Mouse (Mus musculus): Measurements from ENCODE around the gene Sim2.

Gene Sim2

GRCm38 (mm10) chr16:94084711-94085602, at the start of gene Sim2:
Gene Sim2, plus strand, starts transcription at chr16:94084931.
- DNase-seq (ENCODE audit: low read depth) = no peak

DNA sequence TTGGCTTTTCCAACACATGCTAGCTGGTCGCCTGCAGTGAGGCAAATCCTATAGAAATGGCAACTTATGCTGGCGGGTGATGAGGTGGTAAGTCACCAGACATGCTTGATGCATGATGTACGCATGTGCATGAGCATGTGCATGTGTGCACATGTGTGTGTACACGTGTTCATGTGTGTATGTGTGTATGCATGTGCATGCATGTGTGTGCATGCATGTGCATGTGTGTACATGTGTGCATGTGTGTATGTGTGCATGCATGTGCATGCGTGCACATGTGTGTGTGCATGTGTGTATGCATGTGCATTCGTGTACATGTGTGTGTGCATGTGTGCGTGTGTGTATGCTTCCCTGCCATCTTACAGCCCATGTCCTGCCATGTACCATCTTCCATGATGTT, 47.5 kb upstream of the Sim2 start:
- DNase-seq (ENCODE audit: low read depth) = no peak

GRCm38 (mm10) chr16:94038272-94038985, 46.3 kb upstream of the Sim2 start:
- DNase-seq (ENCODE audit: low read depth) = peak; percentile 42

GRCm38 (mm10) chr16:94038986-94039341, 45.8 kb upstream of the Sim2 start:
- DNase-seq (ENCODE audit: low read depth) = no peak

DNA sequence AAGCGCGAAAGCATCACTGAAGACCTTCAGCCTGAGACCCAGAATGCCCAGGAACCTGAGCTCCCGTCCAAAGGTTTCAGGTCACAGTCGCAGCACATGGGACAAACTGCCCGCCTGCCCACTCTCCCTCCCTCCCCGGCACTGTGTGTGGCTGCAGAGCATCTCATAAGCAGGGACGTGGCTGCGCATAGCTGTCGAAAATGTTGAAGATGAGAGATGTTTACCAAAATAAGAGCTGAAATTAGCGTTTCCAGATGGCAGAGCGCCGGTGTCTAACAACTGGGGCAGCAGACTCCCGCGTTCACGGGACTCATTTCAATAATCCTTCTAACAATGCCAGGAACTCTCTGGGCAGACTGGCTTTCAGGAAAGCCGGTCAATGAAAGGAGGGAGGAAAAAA, 44.2 kb upstream of the Sim2 start:
- no peak for DNase-seq (ENCODE audit: low read depth)

- DNase-seq (ENCODE audit: low read depth) = no peak
These were observed 43.5 kb upstream of the Sim2 start for GRCm38 (mm10) chr16:94041065-94041712.

GRCm38 (mm10) chr16:94043797-94044196, 40.9 kb upstream of the Sim2 start:
- no peak for DNase-seq (ENCODE audit: low read depth)

GRCm38 (mm10) chr16:94044996-94045395, 39.7 kb upstream of the Sim2 start:
- DNase-seq (ENCODE audit: low read depth) = no peak

DNA sequence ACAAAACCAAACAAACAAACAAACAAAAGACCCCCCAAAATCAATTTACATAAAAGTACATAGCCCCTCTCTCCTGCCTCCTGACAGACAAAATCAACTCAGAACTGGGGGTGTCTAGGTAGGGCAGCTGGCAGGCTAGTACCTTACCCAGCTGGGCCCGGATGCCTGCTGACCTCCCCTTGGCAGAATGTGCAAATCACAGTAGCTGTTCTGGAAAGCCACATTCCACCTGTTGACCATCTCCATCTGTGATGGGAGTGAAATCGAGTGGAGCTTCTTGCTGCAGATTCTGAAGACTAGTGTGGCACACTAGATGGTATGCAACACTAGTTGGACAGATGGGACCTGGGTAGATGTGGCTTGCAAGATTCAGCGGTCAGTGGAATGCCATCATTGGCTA, 34.4 kb upstream of the Sim2 start:
- DNase-seq (ENCODE audit: low read depth) = no peak

- no peak for DNase-seq (ENCODE audit: low read depth)
These were observed 29.6 kb upstream of the Sim2 start for GRCm38 (mm10) chr16:94055176-94055575.

DNA sequence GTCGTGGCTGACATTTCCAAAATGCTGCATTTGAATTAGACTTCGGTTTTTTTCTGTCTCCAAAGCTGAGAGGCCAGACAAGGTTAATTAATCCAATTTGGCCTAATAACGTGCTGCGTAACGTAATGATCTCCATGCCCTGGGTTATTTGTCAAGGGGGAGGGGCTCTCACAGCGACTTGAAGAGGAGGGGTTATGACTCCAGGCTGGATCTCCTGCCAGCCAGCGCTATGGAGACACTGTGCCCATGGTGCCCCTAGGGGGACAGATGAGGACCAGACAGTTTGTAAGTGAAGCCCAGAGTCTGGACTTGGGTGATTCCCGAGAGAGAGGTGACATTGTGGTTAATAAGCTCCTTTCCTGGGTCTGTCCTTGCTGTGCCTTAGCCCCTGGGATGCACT, 29.2 kb upstream of the Sim2 start:
- DNase-seq (ENCODE audit: low read depth) = no peak

GRCm38 (mm10) chr16:94059820-94060219, 24.9 kb upstream of the Sim2 start:
- no peak for DNase-seq (ENCODE audit: low read depth)

DNA sequence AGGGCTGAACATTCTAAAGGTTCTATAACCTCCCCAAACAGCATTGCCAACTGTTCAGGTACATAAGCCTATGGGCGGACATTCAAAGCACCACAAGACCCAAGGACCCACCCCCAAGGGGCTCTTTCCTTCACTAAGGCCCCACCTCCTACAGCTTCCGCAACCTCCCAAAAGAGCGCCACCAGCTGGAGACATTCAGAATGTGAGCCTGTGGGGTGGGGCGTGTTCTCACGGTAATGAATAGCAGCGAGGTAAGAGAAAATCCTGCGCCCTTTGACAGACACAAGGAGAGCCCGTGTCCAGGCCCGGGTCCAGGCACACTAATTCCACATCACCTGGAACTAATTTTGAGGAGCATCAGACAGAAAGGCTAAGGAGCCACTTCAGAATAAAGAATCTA, 20.5 kb upstream of the Sim2 start:
- no peak for DNase-seq (ENCODE audit: low read depth)

- DNase-seq (ENCODE audit: low read depth) = no peak
These were observed 18.7 kb upstream of the Sim2 start for GRCm38 (mm10) chr16:94065728-94066674.

DNA sequence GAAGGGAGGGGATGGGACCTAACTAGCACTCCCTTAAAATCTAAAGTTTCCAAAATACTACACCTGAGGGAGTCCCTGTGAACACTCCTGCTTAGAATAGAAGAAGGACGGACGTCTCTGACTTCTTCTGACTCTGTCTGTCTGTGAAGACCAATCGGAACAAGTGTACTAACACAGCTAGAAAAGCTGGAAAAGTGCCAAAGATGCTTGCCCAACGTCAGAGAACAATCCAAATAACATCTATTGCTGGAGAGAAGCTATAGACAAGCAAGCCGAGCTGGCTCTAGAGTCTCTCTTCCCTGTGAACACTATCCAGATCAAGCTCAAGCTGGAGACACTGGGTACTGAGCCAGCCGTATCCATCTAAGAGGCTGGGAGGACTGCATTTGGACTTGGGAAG, 18.0 kb upstream of the Sim2 start:
- no peak for DNase-seq (ENCODE audit: low read depth)

- no peak for DNase-seq (ENCODE audit: low read depth)
These were observed 17.5 kb upstream of the Sim2 start for GRCm38 (mm10) chr16:94067280-94067679.

GRCm38 (mm10) chr16:94069061-94069460, 15.7 kb upstream of the Sim2 start:
- DNase-seq (ENCODE audit: low read depth) = no peak

DNA sequence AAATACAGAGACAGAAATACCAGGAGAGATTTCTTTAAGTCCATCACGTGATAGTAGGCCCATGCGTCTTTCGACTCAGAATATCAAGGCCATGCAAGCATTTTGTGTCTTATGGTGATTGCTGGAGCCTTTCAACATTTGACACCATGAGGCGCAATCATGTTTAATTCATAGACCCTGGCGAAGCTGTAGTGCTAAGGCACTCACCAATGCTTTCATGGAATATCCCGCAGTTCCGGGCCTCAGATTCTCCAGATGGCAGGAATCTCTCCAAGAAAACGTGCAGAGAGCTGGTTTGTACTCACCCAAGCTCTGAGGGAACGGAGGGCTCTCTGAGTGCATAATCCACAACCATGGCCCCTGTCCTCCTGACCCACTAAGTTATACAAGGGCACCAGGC, 13.8 kb upstream of the Sim2 start:
- no peak for DNase-seq (ENCODE audit: low read depth)

- DNase-seq (ENCODE audit: low read depth) = no peak
These were observed 13.3 kb upstream of the Sim2 start for GRCm38 (mm10) chr16:94071468-94071867.

GRCm38 (mm10) chr16:94075362-94076027, 9.2 kb upstream of the Sim2 start:
- DNase-seq (ENCODE audit: low read depth) = no peak

Data from c-Kit-positive CD71-positive TER-119-negative erythroid progenitor cells, embryonic 14.5 days (primary cell).